11 mouse cellular contexts compared by ENCODE assay signal in the genomic region with DNA sequence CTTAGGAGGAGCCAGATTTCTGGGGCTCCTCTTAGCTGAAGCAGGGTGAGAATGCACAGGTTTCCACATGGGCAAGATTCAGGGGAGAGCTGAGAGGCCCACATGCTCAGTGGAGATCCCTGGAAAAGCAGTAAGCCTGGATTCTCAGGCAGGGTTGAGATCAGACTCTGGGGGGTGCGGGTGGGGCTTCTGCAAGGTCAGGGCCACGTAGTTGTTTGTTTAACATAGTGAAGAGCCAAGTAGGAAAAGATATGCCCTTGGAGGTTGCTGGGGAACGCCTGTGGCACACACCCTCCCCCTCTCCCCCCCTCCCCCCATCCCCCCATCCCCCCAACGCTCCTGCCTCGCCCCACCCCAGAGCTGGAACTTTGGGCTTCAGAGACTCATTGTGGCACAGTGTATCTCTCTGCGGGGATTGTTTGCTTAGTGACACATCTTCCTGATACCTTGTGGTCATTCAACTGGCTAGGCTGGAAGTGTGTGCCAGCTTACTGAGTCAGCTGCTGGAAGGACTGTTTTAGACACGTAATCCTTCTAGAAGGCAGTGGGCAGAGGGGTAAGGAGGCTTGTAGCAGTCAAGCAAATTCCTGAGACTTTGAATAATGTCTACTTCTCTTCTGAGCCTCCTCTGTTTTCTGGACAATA. TPM values are rescaled to one million over a fixed set of nuclear protein-coding genes. Genes with fewer than 3 reads are reported as not detected.
DNase-seq lines count a peak whose midpoint lies in the region; ATAC-seq and TF ChIP-seq lines count a peak whose summit lies in the region.
"Had no signal": no experiment of that assay in that cellular context is flagged by ENCODE, and none has a peak within 500 bp of the region (broad histone marks: within the 10 kb centered on the region; RNA-seq: fewer than 3 reads in every experiment).

No protein-coding gene starts in this region.

- no peak for TF ChIP-seq EP300 in heart, adult 2 months (IDR thresholded peaks at IDR 0.05; ENCODE audit: insufficient read depth, low read depth, low read length)

- no peak for TF ChIP-seq POLR2A in heart, adult 2 months (IDR thresholded peaks at IDR 0.05; ENCODE audit: insufficient read depth, low read depth, low read length)

- H3K36me3 ChIP-seq in heart, embryonic 14.5 days (ENCODE audit: control insufficient read depth, insufficient read depth, low read length), result no peaks in the 10 kb centered on the region
- no peaks in the 10 kb centered on the region for H3K36me3 ChIP-seq in heart, adult 2 months (ENCODE audit: control insufficient read depth, insufficient read depth, low read length)
- H3K36me3 ChIP-seq in hindbrain, embryonic 16.5 days (ENCODE audit: control insufficient read depth, insufficient read depth, low read length), result no peaks in the 10 kb centered on the region
- H3K36me3 ChIP-seq: liver, embryonic 13.5 days; neural tube, embryonic 12.5 days had no signal

- no peak overlapping the region for H3K27ac ChIP-seq in heart, embryonic 14.5 days (replicated peaks in 1 of 2; ENCODE audit: control insufficient read depth in 1 of 2, insufficient read depth in 1 of 2, low read depth in 2 of 2, low read length in 2 of 2)
- H3K27ac ChIP-seq in heart, adult 2 months, result no peak overlapping the region
- H3K27ac ChIP-seq in hindbrain, embryonic 16.5 days (ENCODE audit: low read depth, low read length), result no peak overlapping the region
- H3K27ac ChIP-seq: liver, embryonic 13.5 days; neural tube, embryonic 12.5 days had no signal

- H3K4me1 ChIP-seq in heart, embryonic 14.5 days (ENCODE audit: control insufficient read depth in 2 of 2, insufficient read depth in 2 of 2, low read length in 2 of 2), result peaks cover 3 to 7% of the 10 kb centered on the region in 2 experiments
- no peaks in the 10 kb centered on the region for H3K4me1 ChIP-seq in heart, adult 2 months (ENCODE audit: control insufficient read depth, insufficient read depth, low read length)
- H3K4me1 ChIP-seq in hindbrain, embryonic 16.5 days (ENCODE audit: control insufficient read depth, insufficient read depth, low read depth, low read length), result no peaks in the 10 kb centered on the region
- H3K4me1 ChIP-seq: neural tube, embryonic 12.5 days had no signal

- no peak overlapping the region for H3K4me3 ChIP-seq in heart, embryonic 14.5 days (ENCODE audit: control insufficient read depth in 1 of 2, insufficient read depth in 1 of 2, low read depth in 1 of 2, low read length in 2 of 2)
- no peak overlapping the region for H3K4me3 ChIP-seq in heart, adult 2 months
- no peak overlapping the region for H3K4me3 ChIP-seq in hindbrain, embryonic 16.5 days (ENCODE audit: low read length)
- H3K4me3 ChIP-seq: liver, embryonic 13.5 days; neural tube, embryonic 12.5 days had no signal

- TF ChIP-seq CTCF in heart, adult 2 months (IDR thresholded peaks at IDR 0.05), result no peak

- no peaks in the 10 kb centered on the region for H3K27me3 ChIP-seq in heart, embryonic 14.5 days (ENCODE audit: control insufficient read depth, insufficient read depth, low read length)
- H3K27me3 ChIP-seq in heart, adult 2 months (ENCODE audit: control insufficient read depth, insufficient read depth, low read length), result no peaks in the 10 kb centered on the region
- no peaks in the 10 kb centered on the region for H3K27me3 ChIP-seq in hindbrain, embryonic 16.5 days (replicated peaks; ENCODE audit: control insufficient read depth, insufficient read depth, low read length)
- H3K27me3 ChIP-seq: liver, embryonic 13.5 days; neural tube, embryonic 12.5 days had no signal

- H3K9ac ChIP-seq in heart, embryonic 14.5 days (ENCODE audit: low read length), result no peak overlapping the region
- no peak overlapping the region for H3K9ac ChIP-seq in heart, adult 2 months (ENCODE audit: low read depth, low read length)
- H3K9ac ChIP-seq in hindbrain, embryonic 16.5 days (ENCODE audit: low read depth, low read length), result no peak overlapping the region
- H3K9ac ChIP-seq: liver, embryonic 13.5 days; neural tube, embryonic 12.5 days had no signal

- no peaks in the 10 kb centered on the region for H3K79me2 ChIP-seq in heart, adult 2 months (replicated peaks; ENCODE audit: control insufficient read depth, insufficient read depth, low read length)

- H3K9me3 ChIP-seq in heart, embryonic 14.5 days (ENCODE audit: control insufficient read depth, low read length), result no peaks in the 10 kb centered on the region
- no peaks in the 10 kb centered on the region for H3K9me3 ChIP-seq in hindbrain, embryonic 16.5 days (ENCODE audit: control insufficient read depth, low read length)
- H3K9me3 ChIP-seq: liver, embryonic 13.5 days; neural tube, embryonic 12.5 days had no signal

- 16% methylated on average over 7 of the region's 7 CpGs for WGBS in heart, embryonic 14.5 days
- WGBS in heart, adult 2 months, result 16% methylated on average over 7 of the region's 7 CpGs
- WGBS in hindbrain, embryonic 16.5 days, result 61% methylated on average over 5 of the region's 7 CpGs

- no peak for DNase-seq in heart, adult 2 months
- peak; percentile 19 for DNase-seq in right cerebral cortex, adult 18-20 months
- DNase-seq in right cerebral cortex, postnatal 10 days (ENCODE audit: low spot score in 2 of 2), result no peak
- peak; percentile 30 for DNase-seq in fat pad, adult 2 months (ENCODE audit: extremely low read depth, low read depth, low spot score)
- peak; percentile 47 for DNase-seq in urinary bladder, postnatal 25 days (ENCODE audit: low spot score)
- DNase-seq in c-Kit-positive CD71-positive TER-119-positive erythroid progenitor cells, embryonic 14.5 days (ENCODE audit: low spot score), result no peak
- DNase-seq: gastrocnemius, postnatal 25 days; liver, embryonic 13.5 days had no signal

- intact Hi-C loops in heart, adult 2 months (cut with DNase I), result no loop called here

- H3K4me2 ChIP-seq in heart, embryonic 14.5 days (ENCODE audit: low read length), result no peak overlapping the region
- no peak overlapping the region for H3K4me2 ChIP-seq in hindbrain, embryonic 16.5 days (ENCODE audit: low read length)
- H3K4me2 ChIP-seq: liver, embryonic 13.5 days; neural tube, embryonic 12.5 days had no signal

- ATAC-seq in heart, embryonic 14.5 days (ENCODE audit: insufficient number of reproducible peaks, insufficient read depth, low FRiP score, low read depth), result peak; percentile 35; the same call in 1 of the 2 replicates
- ATAC-seq in hindbrain, embryonic 16.5 days, result no peak

RNA-seq across cellular contexts. Expression of a gene that starts 21.3 kb away (rescaled TPM):
- polyA plus RNA-seq in heart, embryonic 14.5 days (2014; fragmentation: Nextera tagmentation; extraction: Ambion mirVana), result 20.6 and 21.4 TPM in 2 replicates
- 10 to 100 TPM; 32.2 to 33.4 TPM for total RNA-seq in heart, adult 2 months (2021)
- 11.6 and 14.3 TPM in 2 replicates for polyA plus RNA-seq in heart, adult 2 months (2012; rRNA removed)
- polyA plus RNA-seq in hindbrain, embryonic 16.5 days (2015; fragmentation: Nextera tagmentation; extraction: Ambion mirVana), result 7.3 and 7.4 TPM in 2 replicates

RNA-seq across cellular contexts. Expression of a gene that starts 21.9 kb away (rescaled TPM):
- polyA plus RNA-seq in heart, embryonic 14.5 days (2014; fragmentation: Nextera tagmentation; extraction: Ambion mirVana), result 0.22 TPM in 1 of 2 replicates, not detected in the other
- total RNA-seq in heart, adult 2 months (2021), result not detected
- polyA plus RNA-seq in heart, adult 2 months (2012; rRNA removed), result 0.35 and 1.7 TPM in 2 replicates
- polyA plus RNA-seq in hindbrain, embryonic 16.5 days (2015; fragmentation: Nextera tagmentation; extraction: Ambion mirVana), result 0.39 and 0.43 TPM in 2 replicates
- polyA plus RNA-seq: neural tube, embryonic 12.5 days had no signal

RNA-seq across cellular contexts. Expression of a gene that starts 59.9 kb away (rescaled TPM):
- polyA plus RNA-seq in heart, embryonic 14.5 days (2014; fragmentation: Nextera tagmentation; extraction: Ambion mirVana), result 9.2 and 10.7 TPM in 2 replicates
- total RNA-seq in heart, adult 2 months (2021), result 10 to 100 TPM; 10.6 to 14.4 TPM
- 1.1 and 3.9 TPM in 2 replicates for polyA plus RNA-seq in heart, adult 2 months (2012; rRNA removed)
- 12.7 and 13.2 TPM in 2 replicates for polyA plus RNA-seq in hindbrain, embryonic 16.5 days (2015; fragmentation: Nextera tagmentation; extraction: Ambion mirVana)

Comparison
In these comparisons a context has a peak if more than half of its experiments do, and no peak if none do; other contexts are left out.
1. DNase-seq: peak in right cerebral cortex, adult 18-20 months (single experiment), fat pad, adult 2 months (single experiment) and urinary bladder, postnatal 25 days (single experiment); none in heart, adult 2 months (0 of 2), right cerebral cortex, postnatal 10 days (0 of 2) and c-Kit-positive CD71-positive TER-119-positive erythroid progenitor cells, embryonic 14.5 days (single experiment).